Mouse (Mus musculus) thymus, adult 2 months (tissue): ENCODE measurements around the gene Troap.

Source experiments
- CTCF ChIP-seq: fragments of 200-500 bp; IDR thresholded peaks from 2 replicates; pipeline ENCODE4 v1.5.1; 2012; ENCODE audit warnings: mild to moderate bottlenecking, control low read depth, low read length, moderate library complexity, borderline replicate concordance; ENCODE audit not compliant: control insufficient read depth, poor library complexity, insufficient read depth; ENCODE audit errors: extremely low read depth
- POLR2A ChIP-seq: fragments of 200-500 bp; IDR thresholded peaks from 2 replicates; pipeline ENCODE4 v1.6.1; 2012; ENCODE audit warnings: mild to moderate bottlenecking, low read length, control low read depth, moderate library complexity; ENCODE audit not compliant: control insufficient read depth, poor library complexity, insufficient read depth; ENCODE audit errors: extremely low read depth

DNA sequence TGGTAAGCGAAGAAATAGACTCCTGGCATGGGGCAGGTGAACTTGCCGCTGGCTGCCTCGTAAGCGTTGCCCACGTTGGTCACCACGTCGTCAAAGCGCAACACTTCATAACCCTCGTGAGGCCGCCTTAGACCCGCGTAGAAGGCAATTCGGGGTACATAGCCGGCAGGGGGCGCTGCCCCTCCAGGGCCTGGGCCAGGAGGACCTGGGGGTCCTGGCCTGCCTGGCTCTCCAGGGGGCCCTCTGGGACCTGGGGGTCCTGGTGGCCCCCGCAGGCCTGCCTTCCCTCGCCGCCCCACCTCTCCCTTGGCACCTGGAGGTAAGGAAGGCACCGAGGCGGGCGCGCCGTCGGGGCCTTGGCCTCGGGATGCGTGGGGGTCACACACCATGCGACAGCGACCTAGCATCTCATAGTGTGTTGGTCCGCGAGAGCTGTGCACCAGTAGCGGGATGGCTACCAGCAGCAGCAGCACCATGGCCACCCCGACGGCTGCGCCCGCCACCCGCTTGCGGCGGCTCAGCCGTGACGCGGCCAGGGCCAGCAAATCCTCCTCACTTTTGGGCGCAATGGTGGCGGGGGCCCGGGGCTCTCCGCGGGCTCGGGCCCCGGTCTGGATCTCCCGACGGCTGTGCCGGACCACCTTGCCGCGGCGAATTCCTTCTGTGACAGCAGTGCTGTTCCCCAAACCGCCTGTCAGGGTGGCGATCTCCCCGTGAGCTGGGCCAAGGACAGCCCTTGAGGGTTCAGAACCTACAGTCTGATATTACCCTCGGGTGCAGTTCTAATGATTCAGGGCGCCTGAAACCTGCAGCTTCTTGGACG is 13.1 kb downstream of the Troap start, which contains the start of gene C1ql4:
- peak; percentile 85 for TF ChIP-seq CTCF
- no peak for TF ChIP-seq POLR2A
